Mouse (Mus musculus): Measurements from ENCODE around the gene Lima1.

- TF ChIP-seq CTCF (IDR thresholded peaks at IDR 0.05; ENCODE audit: extremely low read depth, insufficient read depth, low read length) (no peak), POLR2A (IDR thresholded peaks at IDR 0.05; ENCODE audit: extremely low read depth, insufficient read depth, low read length) (no peak)
Measured at GRCm38 (mm10) chr15:99847937-99848336, 27.3 kb downstream of the Lima1 start.

All from cortical plate, adult 2 months (tissue).